Mouse (Mus musculus): ENCODE results near the gene Btbd3. TPM values are rescaled to one million over a fixed set of nuclear protein-coding genes. Genes with fewer than 3 reads are reported as not detected.
"Not testable (repeated sequence)": the region's sequence is repeated elsewhere in the genome, so short reads cannot be mapped to it uniquely, and the experiment has no call there.

Gene Btbd3
- polyA plus RNA-seq, 1 experiment from 2014 or later = 8.9 TPM

- Histone ChIP-seq H3K9ac (ENCODE audit: low read length) (no peak overlapping the region), H3K27me3 (ENCODE audit: control insufficient read depth, insufficient read depth, low read length) (no peaks in the 10 kb centered on the region), H3K4me2 (ENCODE audit: low read depth, low read length) (no peak overlapping the region), H3K9me3 (replicated peaks; ENCODE audit: control insufficient read depth, low read length) (no peaks in the 10 kb centered on the region), H3K27ac (ENCODE audit: low read length) (no peak overlapping the region), H3K4me1 (ENCODE audit: control insufficient read depth, insufficient read depth, low read length) (no peaks in the 10 kb centered on the region), H3K4me3 (ENCODE audit: low read length) (no peak overlapping the region), H3K36me3 (ENCODE audit: control insufficient read depth, insufficient read depth) (peaks cover 9% of the 10 kb centered on the region)
- 93% methylated on average over 2 of the region's 2 CpGs for WGBS
- no peak for ATAC-seq (replicated peaks; ENCODE audit: extremely low read depth, insufficient read depth, low FRiP score)
Measured at GRCm38 (mm10) chr2:138290154-138290553, 33.8 kb downstream of the Btbd3 start.

GRCm38 (mm10) chr2:138294286-138294685, 37.9 kb downstream of the Btbd3 start:
- H3K36me3 ChIP-seq (ENCODE audit: control insufficient read depth, insufficient read depth) = no peaks in the 10 kb centered on the region
- H3K9me3 ChIP-seq (replicated peaks; ENCODE audit: control insufficient read depth, low read length) = no peaks in the 10 kb centered on the region
- 86% methylated on average over 3 of the region's 3 CpGs for WGBS
- H3K4me3 ChIP-seq (ENCODE audit: low read length) = no peak overlapping the region
- H3K4me2 ChIP-seq (ENCODE audit: low read depth, low read length) = no peak overlapping the region
- H3K9ac ChIP-seq (ENCODE audit: low read length) = no peak overlapping the region
- no peaks in the 10 kb centered on the region for H3K4me1 ChIP-seq (ENCODE audit: control insufficient read depth, insufficient read depth, low read length)
- H3K27ac ChIP-seq (ENCODE audit: low read length) = no peak overlapping the region
- no peak for ATAC-seq (replicated peaks; ENCODE audit: extremely low read depth, insufficient read depth, low FRiP score)
- no peaks in the 10 kb centered on the region for H3K27me3 ChIP-seq (ENCODE audit: control insufficient read depth, insufficient read depth, low read length)

- no peak overlapping the region for H3K9ac ChIP-seq (ENCODE audit: low read length)
- H3K27ac ChIP-seq (ENCODE audit: low read length) = no peak overlapping the region
- no peak overlapping the region for H3K4me2 ChIP-seq (ENCODE audit: low read depth, low read length)
- H3K9me3 ChIP-seq (replicated peaks; ENCODE audit: control insufficient read depth, low read length) = no peaks in the 10 kb centered on the region
- no peaks in the 10 kb centered on the region for H3K36me3 ChIP-seq (ENCODE audit: control insufficient read depth, insufficient read depth)
- no peak overlapping the region for H3K4me3 ChIP-seq (ENCODE audit: low read length)
- H3K27me3 ChIP-seq (ENCODE audit: control insufficient read depth, insufficient read depth, low read length) = no peaks in the 10 kb centered on the region
- no peaks in the 10 kb centered on the region for H3K4me1 ChIP-seq (ENCODE audit: control insufficient read depth, insufficient read depth, low read length)
- ATAC-seq (replicated peaks; ENCODE audit: extremely low read depth, insufficient read depth, low FRiP score) = no peak
- WGBS = 73% methylated on average over 2 of the region's 2 CpGs
Measured at GRCm38 (mm10) chr2:138306236-138306635, 49.9 kb downstream of the Btbd3 start.

- no peak overlapping the region for H3K27ac ChIP-seq (ENCODE audit: low read length)
- no peaks in the 10 kb centered on the region for H3K9me3 ChIP-seq (replicated peaks; ENCODE audit: control insufficient read depth, low read length)
- 45% methylated on average over 7 of the region's 7 CpGs for WGBS
- no peak overlapping the region for H3K4me3 ChIP-seq (ENCODE audit: low read length)
- H3K36me3 ChIP-seq (ENCODE audit: control insufficient read depth, insufficient read depth) = no peaks in the 10 kb centered on the region
- no peak overlapping the region for H3K4me2 ChIP-seq (ENCODE audit: low read depth, low read length)
- H3K4me1 ChIP-seq (ENCODE audit: control insufficient read depth, insufficient read depth, low read length) = no peaks in the 10 kb centered on the region
- ATAC-seq (replicated peaks; ENCODE audit: extremely low read depth, insufficient read depth, low FRiP score) = no peak
- H3K9ac ChIP-seq (ENCODE audit: low read length) = no peak overlapping the region
- H3K27me3 ChIP-seq (ENCODE audit: control insufficient read depth, insufficient read depth, low read length) = no peaks in the 10 kb centered on the region
Measured at GRCm38 (mm10) chr2:138315644-138316043, 59.3 kb downstream of the Btbd3 start.

- no peaks in the 10 kb centered on the region for H3K4me1 ChIP-seq (ENCODE audit: control insufficient read depth, insufficient read depth, low read length)
- no peak for ATAC-seq (replicated peaks; ENCODE audit: extremely low read depth, insufficient read depth, low FRiP score)
- H3K36me3 ChIP-seq (ENCODE audit: control insufficient read depth, insufficient read depth) = no peaks in the 10 kb centered on the region
Measured at GRCm38 (mm10) chr2:138320408-138320807, 64.0 kb downstream of the Btbd3 start.

GRCm38 (mm10) chr2:138321041-138321481, 64.7 kb downstream of the Btbd3 start:
- H3K4me1 ChIP-seq (ENCODE audit: control insufficient read depth, insufficient read depth, low read length) = no peaks in the 10 kb centered on the region
- H3K4me2 ChIP-seq (ENCODE audit: low read depth, low read length) = no peak overlapping the region
- H3K9ac ChIP-seq (ENCODE audit: low read length) = no peak overlapping the region
- H3K9me3 ChIP-seq (replicated peaks; ENCODE audit: control insufficient read depth, low read length) = no peaks in the 10 kb centered on the region
- no peaks in the 10 kb centered on the region for H3K36me3 ChIP-seq (ENCODE audit: control insufficient read depth, insufficient read depth)
- H3K4me3 ChIP-seq (ENCODE audit: low read length) = no peak overlapping the region
- no peak overlapping the region for H3K27ac ChIP-seq (ENCODE audit: low read length)
- no peaks in the 10 kb centered on the region for H3K27me3 ChIP-seq (ENCODE audit: control insufficient read depth, insufficient read depth, low read length)
- 78% methylated on average over 4 of the region's 4 CpGs for WGBS
- peak; percentile 55; the same call in 1 of the 2 replicates for ATAC-seq (replicated peaks; ENCODE audit: extremely low read depth, insufficient read depth, low FRiP score)

More at GRCm38 (mm10) chr2:138320408-138320807, 64.0 kb downstream of the Btbd3 start:
- Histone ChIP-seq H3K4me3 (ENCODE audit: low read length) (no peak overlapping the region), H3K4me2 (ENCODE audit: low read depth, low read length) (no peak overlapping the region), H3K27me3 (ENCODE audit: control insufficient read depth, insufficient read depth, low read length) (no peaks in the 10 kb centered on the region), H3K27ac (ENCODE audit: low read length) (no peak overlapping the region), H3K9me3 (replicated peaks; ENCODE audit: control insufficient read depth, low read length) (no peaks in the 10 kb centered on the region), H3K9ac (ENCODE audit: low read length) (no peak overlapping the region)

GRCm38 (mm10) chr2:138322270-138323114, 66.1 kb downstream of the Btbd3 start:
- WGBS = 75% methylated on average over 16 of the region's 16 CpGs
- no peak for ATAC-seq (replicated peaks; ENCODE audit: extremely low read depth, insufficient read depth, low FRiP score)

GRCm38 (mm10) chr2:138326367-138326766, 70.0 kb downstream of the Btbd3 start:
- Histone ChIP-seq H3K4me2 (ENCODE audit: low read depth, low read length) (no peak overlapping the region), H3K4me1 (ENCODE audit: control insufficient read depth, insufficient read depth, low read length) (no peaks in the 10 kb centered on the region), H3K36me3 (ENCODE audit: control insufficient read depth, insufficient read depth) (no peaks in the 10 kb centered on the region), H3K27me3 (ENCODE audit: control insufficient read depth, insufficient read depth, low read length) (no peaks in the 10 kb centered on the region), H3K4me3 (ENCODE audit: low read length) (no peak overlapping the region), H3K9ac (ENCODE audit: low read length) (no peak overlapping the region), H3K27ac (ENCODE audit: low read length) (no peak overlapping the region), H3K9me3 (replicated peaks; ENCODE audit: control insufficient read depth, low read length) (no peaks in the 10 kb centered on the region)
- no peak for ATAC-seq (replicated peaks; ENCODE audit: extremely low read depth, insufficient read depth, low FRiP score)
- 67% methylated on average over 4 of the region's 4 CpGs for WGBS

More at GRCm38 (mm10) chr2:138322270-138323114, 66.1 kb downstream of the Btbd3 start:
- Histone ChIP-seq H3K4me2 (ENCODE audit: low read depth, low read length) (no peak overlapping the region), H3K4me3 (ENCODE audit: low read length) (no peak overlapping the region), H3K9me3 (replicated peaks; ENCODE audit: control insufficient read depth, low read length) (no peaks in the 10 kb centered on the region), H3K27me3 (ENCODE audit: control insufficient read depth, insufficient read depth, low read length) (no peaks in the 10 kb centered on the region), H3K4me1 (ENCODE audit: control insufficient read depth, insufficient read depth, low read length) (no peaks in the 10 kb centered on the region), H3K27ac (ENCODE audit: low read length) (no peak overlapping the region), H3K36me3 (ENCODE audit: control insufficient read depth, insufficient read depth) (no peaks in the 10 kb centered on the region), H3K9ac (ENCODE audit: low read length) (no peak overlapping the region)

- H3K27me3 ChIP-seq (ENCODE audit: control insufficient read depth, insufficient read depth, low read length); H3K9me3 ChIP-seq (replicated peaks; ENCODE audit: control insufficient read depth, low read length); ATAC-seq (replicated peaks; ENCODE audit: extremely low read depth, insufficient read depth, low FRiP score); H3K36me3 ChIP-seq (ENCODE audit: control insufficient read depth, insufficient read depth); H3K27ac ChIP-seq (ENCODE audit: low read length); H3K4me1 ChIP-seq (ENCODE audit: control insufficient read depth, insufficient read depth, low read length); H3K4me2 ChIP-seq (ENCODE audit: low read depth, low read length); H3K9ac ChIP-seq (ENCODE audit: low read length); H3K4me3 ChIP-seq (ENCODE audit: low read length): not testable (repeated sequence)
- 72% methylated on average over 2 of the region's 2 CpGs for WGBS
Measured at GRCm38 (mm10) chr2:138334198-138334597, 77.8 kb downstream of the Btbd3 start.

Data from heart, embryonic 16.5 days (tissue).